Mouse (Mus musculus): Measurements from ENCODE around the gene C1ql1. TPM values are rescaled to one million over a fixed set of nuclear protein-coding genes. Genes with fewer than 3 reads are reported as not detected.

C1ql1 gene
- total RNA-seq, 2 experiments from 2014 or later = not detected

- intact Hi-C loops (cut with DNase I) = no loop called here
- no peak for DNase-seq (ENCODE audit: low spot score)
Observed at GRCm38 (mm10) chr11:102962861-102963245, 16.4 kb upstream of the C1ql1 start.

- no peak for DNase-seq (ENCODE audit: low spot score)
- intact Hi-C loops (cut with DNase I) = no loop called here
Observed at GRCm38 (mm10) chr11:102961082-102961481, 14.6 kb upstream of the C1ql1 start.

GRCm38 (mm10) chr11:102958870-102959269 is 12.4 kb upstream of the C1ql1 start:
- intact Hi-C loops (cut with DNase I) = no loop called here
- DNase-seq (ENCODE audit: low spot score) = no peak

GRCm38 (mm10) chr11:102958431-102958830 is 11.9 kb upstream of the C1ql1 start:
- DNase-seq (ENCODE audit: low spot score) = no peak
- intact Hi-C loops (cut with DNase I) = no loop called here

- intact Hi-C loops (cut with DNase I) = no loop called here
- DNase-seq (ENCODE audit: low spot score) = no peak
Observed at GRCm38 (mm10) chr11:102957692-102958091, 11.2 kb upstream of the C1ql1 start.

GRCm38 (mm10) chr11:102956962-102957614 is 10.6 kb upstream of the C1ql1 start:
- DNase-seq (ENCODE audit: low spot score) = peak; percentile 29
- intact Hi-C loops (cut with DNase I) = no loop called here

GRCm38 (mm10) chr11:102952922-102953321 is 6.4 kb upstream of the C1ql1 start:
- intact Hi-C loops (cut with DNase I) = no loop called here
- no peak for DNase-seq (ENCODE audit: low spot score)

GRCm38 (mm10) chr11:102948043-102948961 is 1.8 kb upstream of the C1ql1 start:
- intact Hi-C loops (cut with DNase I) = no loop called here

GRCm38 (mm10) chr11:102946992-102947343 is 480 bp upstream of the C1ql1 start:
- intact Hi-C loops (cut with DNase I) = no loop called here

More at GRCm38 (mm10) chr11:102948043-102948961, 1.8 kb upstream of the C1ql1 start:
- DNase-seq (ENCODE audit: low spot score) = peak; percentile 22

GRCm38 (mm10) chr11:102945306-102946264 is 903 bp downstream of the C1ql1 start:
- intact Hi-C loops (cut with DNase I) = no loop called here
- DNase-seq (ENCODE audit: low spot score) = no peak

More at GRCm38 (mm10) chr11:102946992-102947343, 480 bp upstream of the C1ql1 start:
- no peak for DNase-seq (ENCODE audit: low spot score)

GRCm38 (mm10) chr11:102941236-102941635 is 5.3 kb downstream of the C1ql1 start:
- DNase-seq (ENCODE audit: low spot score) = no peak
- intact Hi-C loops (cut with DNase I) = no loop called here

GRCm38 (mm10) chr11:102939024-102939675 is 7.3 kb downstream of the C1ql1 start:
- intact Hi-C loops (cut with DNase I) = loop anchor here (5.0 kb wide), 1 partner anchor 33 kb away; no protein-coding TSS in a partner anchor
- no peak for DNase-seq (ENCODE audit: low spot score)

GRCm38 (mm10) chr11:102937529-102938182 is 8.8 kb downstream of the C1ql1 start:
- DNase-seq (ENCODE audit: low spot score) = no peak
- intact Hi-C loops (cut with DNase I) = loop anchor here (5.0 kb wide), 1 partner anchor 35 kb away; no protein-coding TSS in a partner anchor

GRCm38 (mm10) chr11:102936272-102936671 is 10.2 kb downstream of the C1ql1 start:
- DNase-seq (ENCODE audit: low spot score) = no peak
- intact Hi-C loops (cut with DNase I) = loop anchor here (5.0 kb wide), 1 partner anchor 36 kb away; no protein-coding TSS in a partner anchor

GRCm38 (mm10) chr11:102930672-102931071 is 15.8 kb downstream of the C1ql1 start:
- intact Hi-C loops (cut with DNase I) = no loop called here
- no peak for DNase-seq (ENCODE audit: low spot score)

- no peak for DNase-seq (ENCODE audit: low spot score)
- intact Hi-C loops (cut with DNase I) = no loop called here
Observed at GRCm38 (mm10) chr11:102925351-102925717, 21.2 kb downstream of the C1ql1 start.

GRCm38 (mm10) chr11:102924557-102925350 is 21.7 kb downstream of the C1ql1 start, which contains the start of gene Kif18b:
TSS of gene Kif18b (minus strand) at chr11:102925124.
- intact Hi-C loops (cut with DNase I) = no loop called here
- peak; percentile 90 for DNase-seq (ENCODE audit: low spot score)

GRCm38 (mm10) chr11:102921491-102921890 is 25.0 kb downstream of the C1ql1 start:
- DNase-seq (ENCODE audit: low spot score) = no peak
- intact Hi-C loops (cut with DNase I) = no loop called here
